Mouse (Mus musculus): ENCODE data around the gene Col15a1. TPM values are rescaled to one million over a fixed set of nuclear protein-coding genes. Genes with fewer than 3 reads are reported as not detected.
A peak's percentile ranks its signal among the peaks of the same experiment; 100 is the strongest.

Col15a1 gene
- 10 to 100 TPM; 10.4 to 13.8 TPM for total RNA-seq (2021)

GRCm38 (mm10) chr4:47207969-47208420 is at the start of gene Col15a1:
Gene Col15a1 (plus strand): TSS chr4:47208161.
- intact Hi-C loops (cut with DNase I), result no loop called here

GRCm38 (mm10) chr4:47161103-47161755 is 46.7 kb upstream of the Col15a1 start:
- intact Hi-C loops (cut with DNase I), result no loop called here
- DNase-seq (ENCODE audit: extremely low spot score in 1 of 2, low spot score in 2 of 2), result no peak

More at GRCm38 (mm10) chr4:47207969-47208420, at the start of gene Col15a1:
- peak in 1 of 2 experiments; percentile 35 for DNase-seq (ENCODE audit: extremely low spot score in 1 of 2, low spot score in 2 of 2)

GRCm38 (mm10) chr4:47161756-47162587 is 46.0 kb upstream of the Col15a1 start:
- intact Hi-C loops (cut with DNase I), result no loop called here
- DNase-seq (ENCODE audit: extremely low spot score in 1 of 2, low spot score in 2 of 2), result no peak

DNA sequence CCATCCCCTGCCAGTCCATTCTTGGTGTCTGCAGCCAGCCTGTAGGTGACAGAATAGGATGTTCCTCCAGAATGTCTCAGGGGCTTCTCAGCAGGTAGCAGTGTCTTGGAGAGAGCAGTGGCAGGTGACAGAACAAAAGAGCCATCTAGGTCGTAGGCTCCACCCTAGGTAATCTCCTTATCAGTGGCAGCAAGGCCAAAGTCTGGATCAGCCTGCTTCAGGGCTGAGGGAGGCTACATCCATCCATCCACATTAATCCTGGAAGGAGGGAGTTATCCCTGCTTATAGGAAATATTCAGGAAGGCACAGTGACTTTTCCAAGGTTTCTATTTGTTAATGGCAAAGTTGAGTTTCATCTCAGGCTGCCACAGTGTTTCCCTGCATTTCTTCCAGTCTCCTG is 35.6 kb upstream of the Col15a1 start:
- DNase-seq (ENCODE audit: extremely low spot score in 1 of 2, low spot score in 2 of 2), result no peak
- intact Hi-C loops (cut with DNase I), result no loop called here

DNA sequence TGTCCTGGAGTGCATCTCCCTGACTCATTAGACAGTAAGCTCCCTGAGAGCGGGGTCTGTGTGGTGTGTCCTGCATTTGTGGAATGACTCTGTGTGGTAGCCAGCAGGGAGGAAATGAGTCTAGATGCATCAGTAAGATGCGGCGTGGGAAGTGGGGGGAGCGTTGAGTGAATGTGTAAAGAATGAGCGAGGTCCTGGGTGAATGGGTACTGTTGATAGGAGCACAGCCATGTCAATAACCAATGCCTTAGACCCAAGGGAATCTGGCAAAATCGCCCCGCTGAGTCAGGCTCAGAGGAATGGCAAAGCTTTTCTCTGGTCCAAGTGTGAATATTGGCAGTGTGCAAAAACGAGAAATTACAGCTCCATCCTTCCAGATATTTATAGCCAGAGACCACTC is 30.9 kb upstream of the Col15a1 start:
- intact Hi-C loops (cut with DNase I), result no loop called here
- no peak for DNase-seq (ENCODE audit: extremely low spot score in 1 of 2, low spot score in 2 of 2)

DNA sequence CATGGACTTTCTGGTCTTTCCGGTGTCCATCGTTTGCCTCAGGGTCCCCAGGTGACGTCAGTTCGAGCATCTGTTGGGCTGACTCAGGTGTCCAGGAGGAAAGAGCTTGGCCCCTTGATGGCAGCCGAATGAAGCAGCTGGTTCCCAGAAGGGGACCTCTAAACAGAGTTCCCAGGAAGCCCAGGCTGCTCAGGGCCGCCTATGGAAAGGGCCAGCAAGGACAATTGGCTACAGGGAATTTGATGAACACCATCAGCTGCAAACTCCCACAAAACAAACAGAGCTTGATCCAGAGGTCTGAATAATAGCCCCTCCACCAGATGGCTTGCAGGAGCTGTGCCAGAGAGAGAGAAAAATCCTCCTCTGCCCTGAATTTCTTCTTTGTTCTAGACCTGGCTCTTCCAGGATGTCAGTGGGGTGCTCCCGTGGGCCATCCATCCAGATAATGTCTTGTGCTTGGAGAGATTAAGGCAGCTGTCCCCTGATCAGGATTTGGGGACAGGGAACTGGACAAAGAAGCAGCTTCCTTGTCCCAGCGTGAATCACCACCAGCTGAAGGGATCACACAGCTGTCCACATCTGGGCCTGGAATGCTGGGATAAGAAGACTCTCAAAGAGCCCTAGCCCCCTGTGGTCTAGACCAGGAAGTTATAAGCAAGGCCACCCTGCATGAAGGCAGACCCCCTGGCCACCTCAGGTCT is 29.6 kb upstream of the Col15a1 start:
- DNase-seq (ENCODE audit: extremely low spot score in 1 of 2, low spot score in 2 of 2), result peak in 1 of 2 experiments; percentile 36
- intact Hi-C loops (cut with DNase I), result no loop called here

DNA sequence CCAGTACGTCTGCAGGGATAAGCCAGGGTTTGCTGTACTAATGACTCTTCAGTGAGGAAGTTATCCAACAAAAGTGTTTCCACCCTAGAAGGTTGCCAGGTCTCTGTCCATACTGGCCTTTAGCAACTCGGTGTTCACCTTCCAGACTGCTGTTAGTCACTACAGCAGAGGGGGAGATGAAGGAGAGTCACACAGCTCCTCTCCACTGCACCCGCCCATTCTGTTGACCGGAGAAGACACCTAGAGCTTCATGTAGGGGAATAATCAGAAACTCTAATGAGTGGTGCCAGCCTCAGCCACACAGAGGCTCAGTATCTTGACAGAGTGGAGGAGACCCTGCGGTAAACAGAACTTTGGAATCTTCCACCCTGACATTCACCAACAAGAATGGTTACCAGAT is 28.4 kb upstream of the Col15a1 start:
- no peak for DNase-seq (ENCODE audit: extremely low spot score in 1 of 2, low spot score in 2 of 2)

DNA sequence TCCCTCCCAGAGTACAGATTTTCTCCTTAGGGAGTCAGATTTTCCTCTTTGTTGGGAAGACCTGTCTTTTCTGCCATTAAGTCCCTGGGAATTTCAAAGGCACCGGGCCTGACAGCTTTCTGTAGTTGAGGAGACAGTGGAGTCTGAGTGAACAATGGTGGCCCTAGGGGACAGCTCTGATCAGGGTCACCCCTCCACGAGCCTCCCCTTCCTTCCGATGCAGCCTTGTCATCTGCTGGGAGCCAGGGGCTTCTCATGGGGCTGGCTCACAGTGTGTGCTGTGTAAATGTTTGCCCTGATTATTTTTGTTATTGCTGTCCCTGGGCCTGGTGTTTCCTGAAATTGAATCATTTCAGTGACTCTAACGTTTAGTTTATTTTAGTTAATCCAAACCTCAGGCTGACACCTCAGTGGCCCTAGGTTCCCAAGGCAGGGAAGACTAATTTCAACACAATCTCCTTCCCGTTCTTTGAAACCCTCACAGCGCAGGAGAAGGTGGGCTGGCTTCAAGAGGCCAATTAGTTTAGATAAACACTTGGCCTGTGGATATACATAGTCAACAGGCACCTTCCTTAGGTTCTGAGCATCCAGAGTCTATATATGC is 23.8 kb upstream of the Col15a1 start:
- DNase-seq (ENCODE audit: extremely low spot score in 1 of 2, low spot score in 2 of 2), result peak in 1 of 2 experiments; percentile 48

More for the DNA sequence above, 28.4 kb upstream of the Col15a1 start:
- intact Hi-C loops (cut with DNase I), result no loop called here

DNA sequence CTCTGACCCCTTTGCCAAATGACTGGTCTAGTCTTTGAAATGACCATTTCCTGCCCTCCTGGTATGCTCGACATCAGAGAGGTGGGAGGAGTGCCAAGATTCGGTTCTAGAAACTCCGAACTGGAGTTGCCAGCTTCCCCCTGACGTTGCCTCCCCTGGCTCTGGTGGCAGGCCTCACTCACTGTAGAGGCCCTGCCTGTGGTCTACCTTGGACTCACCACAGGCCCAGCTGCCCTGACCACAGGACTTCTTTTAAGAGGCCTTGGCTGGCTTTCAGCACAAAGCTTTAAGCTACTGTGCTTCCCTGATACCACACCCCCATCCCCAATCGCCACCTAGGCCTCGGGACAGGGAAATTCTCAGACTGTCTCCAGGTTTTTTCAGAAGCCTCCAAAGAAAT is 21.4 kb upstream of the Col15a1 start:
- DNase-seq (ENCODE audit: extremely low spot score in 1 of 2, low spot score in 2 of 2), result peak in 1 of 2 experiments; percentile 35
- intact Hi-C loops (cut with DNase I), result no loop called here

More for the DNA sequence above, 23.8 kb upstream of the Col15a1 start:
- intact Hi-C loops (cut with DNase I), result no loop called here

DNA sequence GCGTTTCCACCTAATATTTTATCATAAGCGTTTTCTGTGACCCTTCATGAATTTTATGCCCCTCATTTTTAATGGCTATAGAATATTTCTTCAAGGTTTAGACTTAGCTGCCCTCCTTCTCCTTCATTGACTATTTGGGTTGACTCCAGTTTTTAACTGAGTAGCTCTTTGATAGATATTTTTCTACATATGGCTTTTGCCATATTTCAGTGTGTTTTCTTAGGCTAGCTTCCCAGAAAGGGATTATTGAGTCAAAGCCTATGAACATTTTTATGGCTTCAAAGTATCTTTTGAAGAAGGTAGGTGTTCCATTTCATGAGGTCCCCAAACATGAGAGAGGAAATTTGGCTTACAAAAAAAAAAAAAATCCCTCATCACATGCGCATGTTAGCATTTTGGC is 11.8 kb upstream of the Col15a1 start:
- DNase-seq (ENCODE audit: extremely low spot score in 1 of 2, low spot score in 2 of 2), result no peak
- intact Hi-C loops (cut with DNase I), result no loop called here

GRCm38 (mm10) chr4:47203643-47204042 is 4.3 kb upstream of the Col15a1 start:
- DNase-seq (ENCODE audit: extremely low spot score in 1 of 2, low spot score in 2 of 2), result no peak
- intact Hi-C loops (cut with DNase I), result no loop called here

DNA sequence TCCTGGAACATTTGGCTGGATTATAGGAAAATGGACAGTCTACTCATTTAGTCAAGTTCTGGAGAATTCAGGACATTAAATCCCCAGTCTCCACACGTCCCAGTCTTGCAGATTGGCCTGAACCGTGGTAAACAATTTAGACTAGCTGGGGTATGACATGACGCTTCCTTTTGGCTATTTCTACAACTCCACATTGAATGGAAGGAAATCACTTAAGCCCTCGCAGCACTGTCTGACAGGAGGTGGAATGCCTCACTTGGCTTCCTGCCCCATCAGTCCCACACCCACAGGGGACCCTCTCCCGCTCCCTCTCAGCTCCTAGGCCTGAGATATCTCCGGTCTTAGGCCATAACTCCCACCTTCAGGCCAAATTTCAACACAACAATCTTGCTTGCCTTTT is 2.1 kb upstream of the Col15a1 start:
- intact Hi-C loops (cut with DNase I), result no loop called here

DNA sequence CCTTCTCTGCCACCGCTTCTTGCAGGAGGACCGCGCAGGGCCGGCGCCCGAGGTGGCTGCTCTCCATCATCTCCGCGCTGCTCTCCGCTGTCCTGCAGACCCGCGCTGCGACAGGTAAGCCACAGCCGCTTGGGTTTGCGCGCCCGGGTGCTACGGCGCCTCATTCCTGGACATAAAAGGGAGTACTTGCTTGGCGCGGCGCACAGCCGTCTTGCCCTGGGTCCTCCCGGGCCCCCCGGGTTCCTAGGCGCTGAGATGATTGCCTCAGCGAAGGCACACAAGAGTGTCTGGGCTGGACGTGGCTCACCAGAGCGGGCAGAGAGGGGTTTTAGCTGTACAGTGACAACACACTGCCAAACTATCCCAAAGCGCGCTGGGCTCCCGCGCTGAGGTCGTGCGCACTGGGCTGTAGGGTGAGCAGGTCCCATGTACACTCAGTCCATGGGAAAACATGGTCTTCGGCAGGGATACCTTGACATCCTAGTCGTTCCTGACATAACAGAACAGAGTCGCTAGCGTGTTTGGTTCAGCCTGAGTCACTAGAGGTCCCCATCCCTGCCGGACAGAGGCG is 545 bp downstream of the Col15a1 start:
- DNase-seq (ENCODE audit: extremely low spot score in 1 of 2, low spot score in 2 of 2), result peak in 1 of 2 experiments; percentile 38
- intact Hi-C loops (cut with DNase I), result no loop called here

More for the DNA sequence above, 2.1 kb upstream of the Col15a1 start:
- no peak for DNase-seq (ENCODE audit: extremely low spot score in 1 of 2, low spot score in 2 of 2)

GRCm38 (mm10) chr4:47209466-47209865 is 1.5 kb downstream of the Col15a1 start:
- DNase-seq (ENCODE audit: extremely low spot score in 1 of 2, low spot score in 2 of 2), result no peak
- intact Hi-C loops (cut with DNase I), result no loop called here

DNA sequence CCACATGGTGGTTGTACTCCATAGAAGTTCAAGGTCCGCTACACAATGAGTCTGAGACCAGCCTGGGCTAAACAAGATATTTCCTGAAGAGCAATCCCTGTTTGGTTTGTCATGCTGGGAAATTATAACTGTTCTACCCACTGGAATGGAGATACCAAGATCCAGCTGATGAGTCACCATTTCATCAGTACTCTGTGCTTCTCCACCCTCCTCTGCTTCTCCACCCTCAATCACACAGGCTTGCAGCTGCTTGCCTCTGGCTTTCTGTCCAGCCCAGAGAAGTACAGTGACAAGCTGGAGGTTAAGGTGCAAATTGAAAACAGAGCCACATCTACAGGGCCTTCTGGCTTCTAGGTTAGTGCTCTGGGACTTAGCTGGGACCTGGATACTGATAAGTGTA is 10.9 kb downstream of the Col15a1 start:
- no peak for DNase-seq (ENCODE audit: extremely low spot score in 1 of 2, low spot score in 2 of 2)

GRCm38 (mm10) chr4:47219393-47219792 is 11.4 kb downstream of the Col15a1 start:
- no peak for DNase-seq (ENCODE audit: extremely low spot score in 1 of 2, low spot score in 2 of 2)
- intact Hi-C loops (cut with DNase I), result no loop called here

More for the DNA sequence above, 10.9 kb downstream of the Col15a1 start:
- intact Hi-C loops (cut with DNase I), result no loop called here

DNA sequence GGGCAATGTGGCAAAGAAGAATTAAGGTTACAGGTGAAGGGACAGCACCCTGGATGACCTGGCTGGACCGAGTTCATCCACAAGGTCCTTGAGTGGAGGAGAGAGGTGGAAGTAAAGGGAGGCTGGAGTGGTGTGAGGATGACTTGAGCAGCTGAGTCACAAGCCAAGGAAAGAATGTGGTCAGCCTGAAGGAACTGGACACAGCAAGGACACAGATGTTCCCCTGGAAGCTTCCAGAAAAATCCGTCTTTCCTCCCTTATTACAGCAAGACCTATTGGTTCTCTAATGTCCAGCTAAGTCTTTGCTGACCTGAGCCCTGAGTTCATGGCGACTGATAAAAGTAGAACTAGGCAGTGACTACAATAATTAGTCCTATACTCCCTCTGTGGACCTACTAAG is 12.6 kb downstream of the Col15a1 start:
- intact Hi-C loops (cut with DNase I), result no loop called here
- no peak for DNase-seq (ENCODE audit: extremely low spot score in 1 of 2, low spot score in 2 of 2)

GRCm38 (mm10) chr4:47222146-47222545 is 14.2 kb downstream of the Col15a1 start:
- intact Hi-C loops (cut with DNase I), result no loop called here

DNA sequence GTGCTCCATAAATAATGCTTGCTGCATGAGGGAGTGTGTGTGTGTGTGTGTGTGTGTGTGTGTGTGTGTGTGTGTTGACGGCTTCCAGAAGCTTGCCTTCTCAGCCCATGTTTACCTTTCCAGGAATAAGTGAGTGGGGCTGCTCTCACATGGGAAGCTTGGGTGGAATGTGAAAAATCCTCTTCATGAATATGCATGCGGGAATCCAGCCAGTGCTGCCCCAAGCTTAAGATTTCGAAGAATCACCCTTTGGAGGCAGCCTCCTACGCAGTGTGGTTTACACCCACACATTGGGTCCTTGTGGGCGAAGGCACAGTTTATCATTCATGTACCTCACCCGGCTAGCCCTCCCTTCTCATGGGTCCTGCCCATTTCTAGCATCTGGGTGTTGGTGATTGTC is 18.0 kb downstream of the Col15a1 start:
- intact Hi-C loops (cut with DNase I), result no loop called here
- DNase-seq (ENCODE audit: extremely low spot score in 1 of 2, low spot score in 2 of 2), result peak in 1 of 2 experiments; percentile 48

More at GRCm38 (mm10) chr4:47222146-47222545, 14.2 kb downstream of the Col15a1 start:
- no peak for DNase-seq (ENCODE audit: extremely low spot score in 1 of 2, low spot score in 2 of 2)

All from left cerebral cortex, postnatal 10 days (tissue).